Mouse (Mus musculus) heart, postnatal 36 days (tissue): ENCODE measurements at regions not wholly inside any gene's neighbourhood (a gene's known extent, or its start where the extent isn't known, plus 50 kb on each side); places are given as distances from the start of the nearest gene placed in this dataset.
"Not testable (repeated sequence)": the region's sequence is repeated elsewhere in the genome, so short reads cannot be mapped to it uniquely, and the experiment has no call there.

ENCODE experiments used
- DNase-seq, 2 experiments: peaks; one replicate each; pipeline ENCODE4 v3.0.0; 2021 to 2022
- intact Hi-C: fragments of 180-260 bp; cut with DNase I; formaldehyde crosslinking; loops from one replicate; pipeline ENCODE4 v1.15.1; 2025

DNA sequence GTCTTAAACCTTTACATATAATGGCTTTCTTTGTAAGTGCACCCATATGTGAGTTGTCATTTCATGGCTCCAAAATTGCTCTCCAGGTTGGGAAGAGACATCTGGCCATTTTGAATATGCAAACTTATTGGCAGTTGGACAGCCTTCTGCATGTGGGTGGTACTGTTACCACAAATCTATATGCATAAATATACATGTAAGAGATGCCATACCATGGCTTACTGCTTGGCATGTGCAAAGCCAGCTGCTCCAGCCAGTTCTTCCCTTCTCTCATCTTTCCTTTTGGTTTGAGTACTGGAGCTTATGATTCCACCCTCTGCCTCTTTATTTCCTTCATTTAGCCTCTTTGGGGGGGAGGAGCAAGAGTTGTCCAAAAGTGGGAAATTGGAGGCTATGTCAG is 312.7 kb downstream of the Plekhb2 start:
- no peak for DNase-seq
- intact Hi-C loops = no loop called here

DNA sequence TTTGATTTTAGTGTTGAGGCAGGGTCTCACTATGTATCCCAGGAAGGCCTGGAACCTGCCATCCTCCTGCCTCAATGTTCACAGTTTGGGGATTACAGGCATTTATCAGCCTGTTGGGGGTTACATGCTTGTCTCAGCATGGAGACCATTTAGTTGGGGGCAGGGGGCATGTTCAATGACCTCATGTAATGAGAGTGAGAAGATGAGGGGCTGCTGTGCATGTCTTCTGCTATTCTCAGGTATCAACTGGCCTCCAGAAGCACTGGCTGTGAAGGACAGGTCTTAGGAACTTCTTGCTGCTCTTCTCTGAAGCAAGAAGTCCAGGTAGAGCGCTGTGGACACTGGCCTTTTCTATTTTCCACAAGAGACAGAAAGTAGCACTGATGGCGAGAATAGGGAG is 350.9 kb downstream of the Plekhb2 start:
- intact Hi-C loops = no loop called here
- no peak for DNase-seq

DNA sequence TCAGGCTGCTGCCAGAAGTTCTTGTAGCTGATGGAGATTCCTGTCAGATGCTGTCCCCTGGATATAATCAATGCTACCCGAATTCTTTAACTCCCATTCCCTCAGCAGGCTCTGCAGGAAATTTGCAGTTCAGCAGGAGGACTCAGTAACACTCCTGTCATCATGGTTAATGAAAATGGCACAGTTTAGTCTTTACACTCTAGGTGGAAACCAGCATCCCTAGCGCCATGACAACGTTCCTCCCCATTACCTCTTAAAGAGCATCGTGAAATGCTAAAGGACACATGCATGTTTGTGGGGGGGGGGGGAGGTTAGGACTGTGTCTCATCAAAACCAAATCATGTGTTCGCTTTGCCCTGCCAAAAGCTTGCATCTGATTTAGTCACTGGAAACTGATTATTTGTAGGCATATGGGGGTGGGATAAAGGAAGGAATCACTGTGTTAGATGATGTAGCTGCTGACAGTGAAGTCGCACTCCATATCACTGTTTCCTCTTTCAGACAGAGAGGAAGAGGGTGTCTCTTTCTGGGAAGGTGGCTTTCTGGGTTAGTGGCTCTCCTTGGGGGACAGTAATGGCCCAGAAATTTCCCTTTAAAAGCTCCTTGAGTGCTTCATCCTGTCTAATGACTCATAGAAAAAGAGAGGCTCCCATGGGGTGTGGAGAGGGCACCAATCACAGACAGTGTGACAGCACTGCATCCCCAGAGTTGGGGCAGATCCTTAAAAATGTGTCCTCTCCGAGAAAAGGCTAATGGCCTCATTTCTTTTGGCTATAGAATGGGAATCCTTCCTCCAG is 351.5 kb downstream of the Plekhb2 start:
- intact Hi-C loops = no loop called here
- no peak for DNase-seq

DNA sequence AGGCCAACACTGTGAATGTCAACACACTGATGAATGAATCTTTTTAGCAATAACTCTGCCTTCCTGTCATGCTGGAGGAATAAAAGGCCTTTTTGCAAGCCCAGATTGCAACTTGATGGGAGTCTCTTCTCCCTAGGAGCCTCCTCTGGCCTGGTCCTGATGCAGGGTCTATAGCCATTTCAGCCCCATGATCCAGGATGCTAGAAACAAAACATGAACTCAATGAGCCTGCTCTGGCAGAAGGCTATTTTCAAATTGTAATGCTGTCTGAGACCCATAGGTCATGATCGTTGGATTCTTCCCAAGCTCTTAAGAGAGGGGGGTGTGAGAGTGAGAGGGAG is 352.1 kb downstream of the Plekhb2 start:
- DNase-seq = no peak
- intact Hi-C loops = no loop called here

DNA sequence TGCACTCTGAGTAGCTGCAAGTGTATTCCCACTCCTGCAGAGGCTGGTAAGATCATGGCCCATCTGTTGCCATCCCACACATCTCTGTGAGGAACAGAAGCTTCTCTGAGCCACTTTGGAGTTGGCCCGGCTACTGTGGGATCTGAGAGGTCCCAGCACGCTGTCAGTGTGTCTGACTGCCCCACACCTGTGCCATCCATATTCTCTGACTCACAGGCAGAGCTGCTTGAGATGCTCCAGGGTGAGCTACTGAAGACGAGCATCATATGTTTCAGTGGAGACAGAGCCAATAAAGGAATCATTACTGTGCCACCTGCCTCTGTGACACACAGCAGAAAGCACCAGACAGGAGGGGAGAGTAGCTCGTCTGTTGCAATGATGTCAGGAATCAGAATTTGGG is 352.8 kb downstream of the Plekhb2 start:
- intact Hi-C loops = no loop called here
- DNase-seq = no peak

DNA sequence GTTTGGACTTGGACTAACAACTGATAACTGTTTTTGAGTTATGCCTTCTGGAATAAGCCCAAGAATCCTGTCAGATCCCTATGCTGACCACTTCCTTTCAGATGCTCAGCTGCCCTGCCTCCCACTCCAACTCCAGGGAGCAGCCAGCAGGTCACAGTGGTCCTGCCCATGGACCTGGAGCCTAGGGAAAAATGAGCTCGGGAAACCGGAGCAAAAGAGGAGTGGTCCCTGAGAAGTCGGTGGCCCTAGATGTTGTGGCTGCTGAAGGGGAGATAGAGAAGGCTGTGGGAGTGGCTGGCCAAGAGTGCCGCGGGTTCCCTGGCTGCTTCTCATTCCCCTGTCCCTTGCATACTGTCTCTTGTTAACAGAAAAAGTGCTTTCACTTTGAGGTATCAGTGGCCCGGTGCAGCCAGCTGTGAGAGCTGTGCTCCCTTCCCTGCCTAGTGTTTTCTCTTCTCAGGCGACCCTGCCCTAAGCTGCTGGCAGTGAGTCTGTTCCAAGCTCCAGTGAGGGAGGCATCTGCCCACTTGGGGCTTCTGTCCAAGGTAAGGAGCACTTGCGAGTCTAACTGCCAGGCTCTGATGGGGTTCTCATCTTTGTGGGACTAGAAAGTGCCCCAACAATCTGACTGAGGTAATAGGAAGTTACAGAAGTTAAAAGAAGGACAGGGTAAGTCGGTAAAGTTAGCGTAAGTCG is 357.2 kb downstream of the Plekhb2 start:
- intact Hi-C loops = no loop called here
- no peak for DNase-seq

DNA sequence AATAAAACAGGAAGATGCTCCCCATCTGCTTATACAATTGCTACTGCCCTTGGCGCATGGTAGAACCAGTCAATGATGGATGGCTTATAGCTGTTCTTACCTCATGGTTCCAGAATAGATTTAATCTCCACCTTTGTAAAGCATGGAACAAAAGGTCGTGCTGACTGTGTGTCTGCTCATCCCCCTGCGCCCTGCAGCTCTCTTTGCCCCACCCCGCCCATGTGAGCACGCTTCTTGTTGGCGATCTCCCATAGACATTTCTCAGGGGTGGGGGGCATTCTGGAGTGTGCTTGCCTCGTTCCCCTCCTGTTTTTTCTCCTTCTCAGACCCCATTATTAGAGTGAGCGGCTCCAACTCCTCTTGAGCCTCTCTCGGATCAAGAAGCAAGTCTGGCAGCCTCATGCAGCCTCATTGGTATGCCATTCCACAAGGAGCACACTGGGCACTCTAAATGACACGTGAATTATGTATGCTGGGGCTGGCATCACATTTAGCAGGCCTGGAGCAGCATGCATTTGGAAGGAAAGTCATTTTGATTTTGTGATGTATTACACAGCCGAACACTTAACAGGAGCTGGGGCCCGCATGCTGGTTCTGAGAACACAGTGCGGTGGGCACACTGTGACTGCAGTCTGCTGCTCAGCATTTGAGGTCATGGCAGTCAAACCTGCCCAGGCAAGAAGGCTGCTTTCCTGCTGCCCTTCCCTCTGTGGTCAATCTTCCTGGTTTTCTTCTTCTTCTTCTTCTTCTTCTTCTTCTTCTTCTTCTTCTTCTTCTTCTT is 362.5 kb downstream of the Plekhb2 start:
- intact Hi-C loops = no loop called here
- DNase-seq = no peak

DNA sequence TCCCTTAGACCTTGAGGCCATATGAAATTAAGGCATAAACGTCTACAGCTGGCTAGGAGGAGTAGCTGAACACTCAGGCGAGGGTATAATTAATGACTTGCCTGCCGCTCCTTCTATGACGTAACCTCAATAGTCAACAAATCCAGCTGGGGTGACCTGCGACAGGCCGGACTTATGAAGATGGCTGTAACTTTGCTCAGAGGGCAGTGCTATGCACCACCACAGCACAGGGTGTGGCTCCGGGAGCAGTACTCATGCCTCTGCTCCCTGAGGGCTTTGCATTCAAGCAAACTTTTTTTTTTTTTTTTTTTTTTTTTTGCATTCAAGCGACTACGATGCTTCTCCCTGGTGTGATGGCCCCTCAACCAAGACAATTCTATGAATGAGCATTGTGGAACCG is 364.1 kb downstream of the Plekhb2 start:
- intact Hi-C loops = no loop called here
- no peak for DNase-seq

DNA sequence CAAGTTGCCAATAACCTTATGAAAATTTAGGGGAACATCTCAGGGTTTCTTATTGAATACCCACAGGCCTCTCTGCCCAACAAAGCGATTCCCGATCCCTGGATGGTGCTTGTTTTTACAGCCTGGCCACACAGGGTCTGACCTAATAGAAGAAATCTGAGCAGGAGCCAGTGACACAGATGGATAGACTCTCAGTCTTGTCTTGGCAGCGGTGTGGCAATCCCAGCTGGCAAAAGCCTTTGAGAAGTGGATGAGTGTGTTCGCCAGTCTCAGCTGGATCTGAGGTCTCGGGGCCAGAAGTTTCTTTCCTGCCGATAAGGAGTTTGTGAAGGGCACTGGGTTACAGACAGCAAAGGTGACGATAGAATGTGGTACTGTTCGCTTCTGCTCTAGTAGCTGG is 366.6 kb downstream of the Plekhb2 start:
- DNase-seq = peak in 1 of 2 experiments; percentile 3
- intact Hi-C loops = no loop called here

DNA sequence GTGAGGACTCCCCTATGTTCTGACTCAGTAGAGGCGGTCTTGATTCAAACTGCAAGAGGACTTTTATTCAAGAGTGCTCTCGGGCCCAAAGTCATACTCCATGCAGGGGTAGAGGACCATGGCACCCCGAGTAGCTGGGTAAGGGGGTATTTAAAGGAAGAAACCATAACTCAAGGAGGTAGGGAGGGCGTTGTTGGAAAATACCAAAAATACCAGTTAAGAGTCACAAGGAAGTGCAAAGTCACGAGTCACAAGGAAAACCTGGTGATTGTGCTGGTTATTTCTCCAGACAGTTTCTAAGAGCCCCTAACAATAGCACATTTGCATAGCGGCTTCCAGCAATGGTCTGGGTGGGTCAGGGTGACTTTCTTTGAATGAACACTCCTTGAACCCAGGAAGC is 370.4 kb downstream of the Plekhb2 start:
- DNase-seq, intact Hi-C loops: not testable (repeated sequence)

DNA sequence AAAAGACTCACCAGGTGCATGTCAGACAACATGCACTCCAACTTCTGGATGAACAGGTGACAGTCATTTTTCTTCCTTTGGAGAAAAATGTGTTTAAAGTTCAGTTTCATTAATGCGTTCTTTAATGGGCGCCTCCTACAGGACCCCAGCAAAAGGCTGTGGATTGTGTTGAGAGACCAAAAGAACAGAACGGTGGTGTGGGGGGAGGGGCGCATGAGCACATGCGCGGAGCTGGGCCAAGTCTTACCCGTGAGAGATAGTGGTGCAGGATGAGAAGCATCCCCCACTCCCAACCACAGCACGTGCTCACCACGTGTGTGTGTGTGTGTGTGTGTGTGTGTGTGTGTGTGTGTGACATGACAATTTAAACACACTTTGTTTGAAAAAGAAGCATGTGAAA is 371.0 kb downstream of the Plekhb2 start:
- intact Hi-C loops = no loop called here
- DNase-seq = no peak

DNA sequence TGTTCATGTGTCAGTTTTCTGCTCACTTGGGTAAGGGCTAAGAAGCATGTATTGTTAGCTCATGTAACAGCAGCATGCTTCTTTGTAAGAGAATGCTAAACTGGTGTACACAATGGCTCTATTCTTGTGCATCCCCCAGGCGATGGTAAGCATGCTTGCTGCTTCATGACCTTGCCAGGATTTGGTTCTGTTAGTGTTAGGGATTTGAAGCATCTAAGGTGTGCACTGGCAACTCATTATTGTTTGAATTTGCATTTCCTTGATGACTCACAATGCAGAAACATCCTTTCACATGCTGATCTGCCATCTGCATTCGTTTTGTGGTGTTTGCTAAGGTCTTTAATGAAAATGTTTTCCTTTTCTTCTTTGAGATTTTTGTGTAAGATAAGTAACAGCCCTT is 382.8 kb downstream of the Plekhb2 start:
- intact Hi-C loops = no loop called here
- DNase-seq = no peak

DNA sequence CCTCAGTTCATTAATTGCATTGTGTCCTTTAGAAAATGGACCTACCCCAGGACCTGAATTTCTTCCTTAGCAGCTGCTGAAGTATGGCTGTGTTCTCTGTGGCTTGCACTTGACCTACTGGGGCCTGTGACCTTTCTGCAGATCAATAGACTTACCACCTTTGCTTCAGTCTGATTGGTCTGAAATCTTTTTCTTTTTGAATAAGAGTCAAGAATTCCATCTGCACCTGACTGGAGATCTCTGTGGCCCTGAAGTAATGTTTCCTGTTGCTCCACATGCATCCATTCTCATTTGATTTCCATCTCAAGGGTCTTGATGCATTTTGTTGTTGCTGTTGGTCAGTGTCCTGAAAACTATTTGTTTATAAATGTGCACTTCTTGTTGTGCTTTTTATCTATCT is 388.4 kb downstream of the Plekhb2 start:
- intact Hi-C loops = no loop called here
- no peak for DNase-seq

DNA sequence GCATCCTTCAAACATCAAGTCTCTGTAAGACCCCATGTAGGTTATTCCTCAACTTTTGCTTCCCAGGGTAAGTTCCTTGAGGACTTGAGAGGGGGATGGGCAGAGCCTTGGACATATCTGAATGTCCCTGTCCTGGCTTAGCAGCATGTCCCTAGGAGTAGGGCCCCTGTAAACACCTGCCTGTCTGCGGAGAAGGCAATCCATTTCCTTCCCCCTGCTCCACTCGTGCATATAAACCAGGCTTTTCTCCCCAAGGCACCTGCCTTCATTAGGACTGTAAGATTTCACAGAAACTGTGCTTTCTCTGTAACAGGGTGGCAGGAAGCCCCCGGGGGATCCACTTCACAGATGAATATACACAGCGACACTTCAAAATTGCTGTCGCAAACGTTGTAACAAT is 393.1 kb downstream of the Plekhb2 start:
- intact Hi-C loops = no loop called here
- DNase-seq = no peak

DNA sequence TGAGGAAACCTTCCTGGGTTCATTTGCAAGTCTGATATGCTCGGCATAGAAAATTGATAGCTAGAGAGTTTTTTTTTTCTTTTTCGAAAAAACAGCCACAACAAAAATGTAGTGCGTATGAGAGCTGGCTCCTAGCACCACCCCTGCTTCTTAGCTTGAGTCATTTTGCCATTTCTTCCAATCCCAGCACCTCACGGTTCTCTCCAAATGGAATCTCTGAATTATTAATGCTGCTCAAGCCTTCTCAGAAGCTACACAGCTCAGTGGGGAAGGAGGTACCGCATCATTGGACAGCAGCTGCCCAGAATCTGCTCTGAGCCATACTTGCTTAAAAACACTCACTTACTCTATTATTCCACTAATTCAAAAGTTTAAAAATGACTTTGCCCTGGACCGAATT is 393.6 kb downstream of the Plekhb2 start:
- intact Hi-C loops = no loop called here
- no peak for DNase-seq

DNA sequence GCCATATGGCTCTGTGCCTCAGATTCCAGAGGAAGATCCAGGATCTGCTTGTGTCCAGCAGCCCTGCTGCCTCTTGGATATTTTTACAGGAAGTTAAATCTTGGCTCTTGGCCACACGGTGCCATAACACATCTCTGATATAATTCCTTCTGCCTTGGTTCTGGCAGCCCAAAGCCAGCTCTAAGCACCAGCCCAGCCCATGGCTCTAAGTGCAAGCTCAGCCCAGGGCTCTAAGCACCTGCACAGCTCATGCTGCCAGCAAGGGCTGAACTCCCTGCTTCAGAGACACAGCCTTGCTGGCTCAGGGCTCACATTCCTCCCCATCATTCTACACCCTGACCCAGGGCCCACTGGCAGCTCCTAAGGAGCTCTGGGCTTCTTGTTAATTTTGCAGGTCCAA is 415.3 kb downstream of the Plekhb2 start:
- DNase-seq = no peak
- intact Hi-C loops = no loop called here

DNA sequence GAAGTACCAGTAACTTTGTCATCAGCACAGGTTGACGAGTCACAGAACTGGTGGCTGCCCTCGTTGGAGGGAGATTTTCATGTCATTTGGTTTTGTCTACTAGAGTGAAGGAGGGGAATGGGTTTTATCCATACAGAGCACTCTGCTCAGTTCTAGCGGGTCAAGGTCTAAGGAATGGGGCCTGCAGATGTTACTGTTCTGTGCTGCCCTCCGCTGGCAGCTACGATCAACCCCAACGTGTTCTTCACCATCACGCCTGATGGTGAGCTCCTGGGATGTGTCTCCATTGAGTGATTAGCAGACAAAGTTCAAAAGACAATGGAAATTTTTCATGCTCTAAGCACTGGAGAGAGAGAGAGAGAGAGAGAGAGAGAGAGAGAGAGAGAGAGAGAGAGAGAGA is 416.9 kb downstream of the Plekhb2 start:
- intact Hi-C loops = no loop called here
- peak in 1 of 2 experiments; percentile 8 for DNase-seq

DNA sequence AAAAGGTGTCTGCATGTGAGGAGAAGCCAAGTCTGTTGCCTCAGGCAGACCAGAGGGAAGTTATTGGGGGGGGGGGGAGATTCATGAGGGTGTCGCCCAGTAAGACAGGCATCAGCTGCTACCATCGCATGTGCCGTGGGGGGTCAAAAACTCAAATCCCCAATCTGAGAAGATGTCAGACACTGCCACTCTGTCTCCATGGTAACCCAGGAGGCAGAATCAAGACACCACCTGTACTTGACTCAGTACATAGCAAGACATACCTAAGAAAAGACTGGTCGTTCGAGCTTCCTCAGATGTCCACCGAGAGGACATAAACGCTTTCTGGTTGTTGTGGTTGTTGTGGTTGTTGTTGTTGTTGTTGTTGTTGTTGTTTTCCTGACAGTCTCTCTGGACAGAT is 418.1 kb downstream of the Plekhb2 start:
- no peak for DNase-seq
- intact Hi-C loops = no loop called here

DNA sequence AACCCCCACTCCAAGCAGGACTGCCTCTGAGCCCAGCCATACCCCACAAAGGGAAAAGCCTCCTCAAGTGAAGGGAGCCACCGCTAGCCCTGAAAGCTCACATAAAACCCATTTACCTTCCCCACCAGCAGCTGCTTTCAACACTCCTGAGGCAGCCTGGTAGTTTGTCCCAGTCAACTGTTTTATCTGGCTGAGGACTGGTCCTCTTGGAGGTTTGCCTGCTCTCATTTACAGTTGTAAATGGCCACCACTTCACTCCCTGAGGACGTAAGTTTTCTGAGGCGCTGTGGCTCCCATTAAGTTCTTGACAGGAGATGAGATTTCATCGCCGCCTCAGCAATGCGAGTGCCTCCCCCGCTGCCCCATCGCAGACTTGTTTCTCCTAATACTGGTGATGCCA is 425.2 kb downstream of the Plekhb2 start:
- DNase-seq = no peak
- intact Hi-C loops = no loop called here
